Mouse (Mus musculus): ENCODE data around the gene Nt5c3b.

The Nt5c3b gene

DNA sequence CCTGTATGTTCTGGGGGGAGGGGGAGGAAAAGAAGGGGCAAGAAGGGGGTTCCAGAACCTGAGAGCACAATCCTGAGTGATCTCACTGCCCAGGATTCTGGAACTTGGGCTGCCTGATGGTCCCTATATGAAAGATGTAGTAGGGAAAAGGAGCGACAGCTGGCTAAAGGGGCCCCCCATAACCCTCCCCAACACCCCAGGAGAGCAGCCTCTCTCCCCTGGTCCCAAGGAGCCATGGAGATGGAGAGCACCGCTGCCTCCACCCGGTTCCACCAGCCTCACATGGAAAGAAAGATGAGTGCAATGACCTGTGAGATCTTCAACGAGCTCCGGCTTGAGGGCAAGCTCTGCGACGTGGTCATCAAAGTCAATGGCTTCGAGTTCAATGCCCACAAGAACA lies at the start of gene Nt5c3b, which contains the start of gene Klhl10:
Gene Nt5c3b (minus strand): TSS at position 12 of the 400 bp plus-strand sequence.
Gene Klhl10 (plus strand): TSS at position 121 of the 400 bp plus-strand sequence.
- in situ Hi-C loops (cut with MboI, MseI), result no loop called here

DNA sequence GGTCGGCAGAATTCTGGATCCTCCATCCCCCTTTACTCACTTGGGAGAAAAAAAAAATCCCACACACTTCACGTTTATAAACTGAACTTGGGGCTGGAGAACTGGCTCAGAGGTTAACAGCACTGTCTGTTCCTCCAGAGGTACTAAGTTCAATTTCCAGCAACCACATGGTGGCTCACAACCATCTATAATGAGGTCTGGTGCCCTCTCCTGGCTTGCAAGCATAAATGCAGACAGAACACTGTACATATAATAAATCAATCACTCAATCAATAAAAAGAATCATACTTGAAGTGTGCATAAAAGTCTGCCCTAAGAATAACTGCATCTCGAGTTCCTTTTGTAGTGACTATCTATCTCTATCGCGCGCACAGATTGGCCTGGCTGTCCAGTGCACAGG lies 49.3 kb upstream of the Nt5c3b start:
- in situ Hi-C loops (cut with MboI, MseI), result loop anchor here (10.0 kb wide), 2 partner anchors 384 to 1506 kb away; partner anchors contain the start of gene Gjd3

DNA sequence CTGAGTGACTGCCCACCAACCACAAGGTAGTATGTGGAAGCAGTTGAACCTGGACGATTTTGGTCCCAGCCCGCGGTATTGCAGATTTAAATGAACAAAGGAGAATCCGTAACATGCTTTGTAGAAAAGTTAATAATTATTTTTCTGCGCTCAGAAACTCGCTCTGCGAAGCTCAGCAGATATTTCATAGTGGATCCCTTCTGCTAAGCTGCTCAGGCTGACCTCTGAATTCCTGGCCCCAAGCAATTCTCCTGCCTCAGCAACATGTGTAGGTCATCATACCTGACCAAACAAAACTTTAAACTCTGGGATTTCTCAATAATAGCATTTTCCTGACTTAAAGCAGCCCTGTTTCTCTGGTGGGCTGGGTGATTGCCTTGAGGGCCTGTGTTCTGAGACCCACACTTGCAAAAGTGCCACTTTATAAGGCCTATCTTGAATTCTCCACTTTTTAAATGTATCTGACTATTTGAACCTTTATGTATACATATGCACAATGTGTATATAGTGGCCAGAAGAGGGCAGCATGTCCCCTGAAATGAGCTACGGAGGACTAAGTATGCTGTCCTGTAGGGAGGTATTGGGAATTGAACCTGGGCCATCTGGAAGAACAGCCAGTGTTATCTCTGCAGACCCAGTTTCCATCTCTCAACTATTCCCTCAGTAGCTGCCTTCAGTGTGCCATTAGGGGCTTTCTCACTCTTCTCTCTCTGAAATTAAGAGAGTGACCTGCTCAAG lies 44.4 kb upstream of the Nt5c3b start:
- in situ Hi-C loops (cut with MboI, MseI), result no loop called here

DNA sequence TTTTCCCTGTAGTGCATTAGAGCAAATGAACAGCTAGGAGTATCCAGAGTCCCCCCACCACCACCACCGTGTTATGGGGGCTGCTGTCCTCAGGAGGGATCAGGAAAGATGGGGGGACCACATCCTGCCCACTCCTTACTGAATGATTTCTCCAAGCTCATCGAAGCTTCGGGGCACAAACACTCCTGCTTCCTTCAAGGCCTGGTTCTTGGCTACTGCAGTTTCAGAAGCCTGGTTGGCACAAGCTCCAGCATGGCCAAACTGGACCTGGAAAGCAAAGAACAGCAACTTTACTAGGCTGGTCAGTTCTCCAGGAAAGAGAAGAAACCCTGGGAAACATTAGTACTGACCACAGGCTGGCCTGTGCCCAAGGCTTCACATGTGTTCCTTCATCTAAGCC lies 42.9 kb upstream of the Nt5c3b start:
- in situ Hi-C loops (cut with MboI, MseI), result no loop called here

DNA sequence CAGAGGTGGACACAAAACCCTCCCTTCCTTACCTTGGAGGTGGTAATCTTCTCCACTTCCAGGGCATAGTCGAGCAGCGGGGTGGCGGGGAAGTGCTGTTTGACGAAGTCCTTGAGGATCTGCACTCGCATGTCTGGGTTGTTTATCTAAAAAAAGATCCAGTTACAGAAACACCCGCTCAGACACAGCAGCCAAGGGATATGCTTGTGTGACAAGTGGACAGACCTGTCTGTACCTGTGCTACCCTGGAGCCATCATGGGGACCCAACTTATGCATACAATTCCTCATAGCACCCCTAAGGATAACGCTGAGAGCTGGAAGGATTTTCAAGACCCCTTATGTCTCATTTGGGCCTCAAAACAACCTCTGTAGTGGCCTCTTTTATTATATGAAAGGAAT lies 37.5 kb upstream of the Nt5c3b start:
- in situ Hi-C loops (cut with MboI, MseI), result loop anchor here (5.0 kb wide), 1 partner anchor 78 kb away; no protein-coding TSS in a partner anchor

DNA sequence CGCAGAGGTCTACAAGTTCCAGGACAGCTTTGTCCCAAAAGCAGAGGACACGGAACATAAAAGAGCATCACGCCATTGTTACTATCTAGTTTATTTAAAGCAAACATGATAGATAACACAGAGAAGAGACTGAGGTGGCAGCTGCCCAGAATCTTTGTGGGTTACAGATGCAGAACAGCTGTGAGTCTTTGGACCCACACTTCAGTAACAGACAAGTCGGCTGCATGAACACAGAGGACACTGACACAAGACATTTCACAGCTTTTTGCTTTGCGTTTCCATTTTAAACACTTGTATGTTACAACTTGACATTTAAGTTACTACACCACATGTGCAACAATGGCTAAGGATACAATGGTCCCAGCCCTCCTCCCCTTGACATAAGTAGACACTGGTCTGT lies 34.7 kb upstream of the Nt5c3b start:
- in situ Hi-C loops (cut with MboI, MseI), result loop anchor here (5.0 kb wide), 1 partner anchor 81 kb away; no protein-coding TSS in a partner anchor

DNA sequence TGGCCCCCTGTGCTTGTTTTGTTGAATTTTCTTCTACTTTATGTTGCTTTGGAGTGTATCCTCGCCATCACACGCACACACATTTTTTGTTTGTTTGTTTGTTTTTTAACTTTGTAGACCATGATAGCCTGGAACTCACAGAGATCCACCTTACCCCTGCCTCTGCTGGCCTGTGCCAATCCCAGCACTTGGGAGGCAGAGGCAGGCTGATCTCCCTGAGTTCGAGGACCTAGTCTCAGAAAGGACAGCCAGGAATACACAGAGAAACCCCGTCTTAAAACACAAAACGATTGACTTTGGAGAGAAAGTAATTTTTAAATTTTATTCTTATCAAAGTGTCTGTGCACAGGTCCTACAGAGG lies 31.3 kb upstream of the Nt5c3b start:
- in situ Hi-C loops (cut with MboI, MseI), result no loop called here

DNA sequence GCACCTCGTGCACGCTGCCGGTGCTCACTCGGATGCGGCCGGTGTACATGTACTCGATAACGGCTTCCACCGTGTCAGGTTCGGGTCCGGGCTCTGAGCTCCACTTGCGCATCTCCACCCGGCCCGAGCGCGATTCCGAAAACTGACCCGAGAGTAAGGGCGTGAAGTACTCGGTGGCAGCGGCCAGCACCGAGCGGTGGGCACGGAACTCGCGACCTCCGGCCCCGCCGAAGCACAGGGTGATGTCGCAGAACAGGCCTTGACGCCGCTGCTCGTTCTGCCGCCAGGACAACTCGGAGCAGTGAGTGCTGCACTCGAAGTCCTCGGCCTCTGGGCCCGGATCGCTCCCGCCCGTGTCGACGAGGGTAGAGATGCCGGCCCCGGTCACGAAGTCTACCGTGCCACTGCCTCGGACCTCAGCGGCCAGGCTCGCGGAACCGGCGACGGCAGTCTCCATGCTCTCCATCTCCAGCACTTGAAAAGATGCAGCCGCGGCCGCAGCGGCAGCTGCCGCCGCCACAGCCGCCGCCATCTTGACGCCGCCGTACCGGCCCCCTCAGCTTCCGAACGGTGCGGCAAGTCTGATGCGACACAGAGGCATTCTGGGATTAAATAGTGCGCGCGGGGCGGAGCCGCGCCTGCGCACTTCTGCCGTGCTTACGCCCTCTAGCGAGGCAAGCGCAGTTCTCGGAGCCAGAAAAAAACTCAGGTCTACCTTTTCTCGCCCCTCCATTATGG lies 30.8 kb upstream of the Nt5c3b start, which contains the start of gene Klhl11:
Gene Klhl11 (minus strand): TSS at position 545 of the 738 bp plus-strand sequence.
- in situ Hi-C loops (cut with MboI, MseI), result no loop called here

DNA sequence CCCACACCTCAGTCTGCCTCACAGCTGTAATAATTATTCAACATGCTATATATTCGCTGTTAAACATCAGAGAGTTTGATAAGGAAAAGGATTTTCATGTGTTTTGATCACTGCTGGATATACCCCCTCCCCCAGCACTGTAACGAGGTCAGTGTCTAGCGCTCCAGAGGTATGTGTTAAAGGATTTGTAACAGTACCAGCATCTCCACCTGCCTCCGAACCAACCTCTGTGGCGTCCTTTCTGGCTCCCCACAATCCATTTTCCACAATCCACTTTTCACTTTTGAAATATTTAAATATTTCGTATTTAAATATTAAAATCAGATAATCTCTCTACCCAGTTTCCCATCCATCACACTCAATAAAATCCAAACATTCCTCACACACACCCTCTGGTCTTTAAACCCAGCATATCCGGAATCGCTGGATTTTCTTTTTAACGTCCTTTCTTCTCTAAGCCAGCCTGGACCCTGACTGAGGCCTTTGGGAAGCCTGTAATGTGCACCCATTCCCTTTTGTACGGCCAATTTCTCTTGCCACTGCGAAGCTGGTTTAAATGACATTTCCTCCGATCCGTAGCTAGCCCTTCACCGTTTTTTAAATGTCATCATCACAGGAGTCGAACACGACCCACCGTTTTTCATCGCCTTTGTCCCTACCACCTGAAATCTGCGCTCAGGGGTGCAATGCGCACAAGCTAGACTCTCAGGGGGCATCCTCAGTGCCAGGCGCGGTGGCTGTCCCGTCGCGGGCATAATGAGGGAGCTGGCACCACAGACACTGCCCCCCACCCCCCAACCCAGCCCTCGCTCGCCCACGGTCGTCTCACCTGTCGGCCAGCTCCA lies 30.0 kb upstream of the Nt5c3b start:
- in situ Hi-C loops (cut with MboI, MseI), result no loop called here

DNA sequence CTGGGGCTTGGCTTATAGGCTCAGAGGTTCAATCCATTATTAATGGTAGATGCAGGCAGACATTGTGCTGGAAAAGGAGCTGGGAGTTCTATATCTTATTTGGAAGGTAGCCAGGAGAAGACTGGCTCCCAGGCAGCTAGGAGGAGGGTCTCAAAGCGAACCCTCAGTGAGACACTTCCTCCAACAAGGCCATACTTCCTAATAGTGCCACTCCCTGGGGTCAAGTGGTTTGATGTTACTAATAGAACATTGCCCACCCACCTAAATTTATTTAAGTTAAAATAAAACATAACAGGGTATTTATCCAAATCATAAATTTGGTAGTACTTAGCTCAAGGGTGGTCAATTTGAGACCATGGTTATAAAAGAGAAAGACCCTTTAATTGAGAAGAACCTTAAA lies 24.2 kb upstream of the Nt5c3b start:
- in situ Hi-C loops (cut with MboI, MseI), result no loop called here

DNA sequence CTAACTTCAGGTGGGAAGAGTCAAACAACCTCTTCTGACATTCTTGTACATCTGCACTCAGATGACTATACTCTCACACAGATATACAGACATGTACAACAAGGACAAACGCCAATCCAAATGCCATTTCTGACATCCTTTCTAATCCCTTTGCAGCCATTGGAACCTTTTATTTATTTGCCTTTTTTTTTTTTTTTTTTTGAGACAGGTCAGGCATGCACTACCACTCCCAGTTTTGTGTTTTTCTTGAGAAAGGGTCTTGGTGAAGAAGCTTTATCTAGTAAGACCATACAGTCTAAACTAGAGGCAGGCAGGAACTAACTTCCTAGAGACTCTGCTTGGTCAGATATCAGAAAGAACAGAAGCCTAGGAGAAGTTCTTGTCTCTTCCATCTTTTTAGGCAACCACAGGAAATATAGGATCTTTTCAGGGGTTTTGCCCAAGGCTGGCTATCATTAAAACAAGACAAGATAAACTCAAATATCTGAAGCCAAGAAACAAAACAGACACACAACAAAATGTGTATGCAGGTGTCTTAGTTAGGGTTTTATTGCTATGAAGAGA lies 23.7 kb upstream of the Nt5c3b start:
- in situ Hi-C loops (cut with MboI, MseI), result no loop called here

DNA sequence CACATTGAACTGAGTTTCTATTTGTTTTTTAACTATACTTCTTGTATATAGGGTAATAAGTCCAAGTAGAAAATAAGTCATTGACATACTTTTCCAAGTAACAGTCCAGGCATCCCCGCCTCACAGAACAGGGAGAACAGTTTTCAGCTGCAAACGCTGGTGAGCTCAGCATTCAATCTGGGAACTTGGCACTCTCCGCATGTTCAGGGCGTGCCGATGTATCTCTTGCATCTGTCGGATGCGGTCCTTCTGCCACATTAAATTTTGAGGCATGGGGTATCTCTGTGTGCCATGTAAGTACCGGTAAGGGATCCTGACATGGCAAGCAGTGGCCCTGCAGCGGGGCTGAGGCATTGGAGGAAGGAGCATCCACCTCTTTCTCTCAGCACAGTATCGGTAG lies 21.1 kb upstream of the Nt5c3b start:
- in situ Hi-C loops (cut with MboI, MseI), result no loop called here

DNA sequence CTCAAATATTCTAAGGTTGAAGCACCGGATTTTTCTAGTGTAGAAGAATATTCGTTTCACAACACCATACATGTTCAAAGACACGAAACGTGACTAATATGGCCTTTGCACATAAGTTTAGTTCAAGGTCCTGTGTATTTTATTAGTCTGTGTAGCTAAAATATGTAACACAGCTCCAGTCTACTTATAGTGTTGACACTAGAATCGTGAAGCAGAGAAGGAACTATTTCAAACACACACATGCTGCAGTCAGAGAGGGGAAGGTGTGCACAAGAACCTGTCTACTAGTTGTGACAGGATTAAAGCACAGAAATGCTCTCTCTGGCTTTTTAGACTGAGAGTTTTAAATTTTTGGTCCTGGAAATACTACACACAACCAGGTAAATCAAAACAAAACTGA lies 16.1 kb upstream of the Nt5c3b start:
- in situ Hi-C loops (cut with MboI, MseI), result no loop called here

DNA sequence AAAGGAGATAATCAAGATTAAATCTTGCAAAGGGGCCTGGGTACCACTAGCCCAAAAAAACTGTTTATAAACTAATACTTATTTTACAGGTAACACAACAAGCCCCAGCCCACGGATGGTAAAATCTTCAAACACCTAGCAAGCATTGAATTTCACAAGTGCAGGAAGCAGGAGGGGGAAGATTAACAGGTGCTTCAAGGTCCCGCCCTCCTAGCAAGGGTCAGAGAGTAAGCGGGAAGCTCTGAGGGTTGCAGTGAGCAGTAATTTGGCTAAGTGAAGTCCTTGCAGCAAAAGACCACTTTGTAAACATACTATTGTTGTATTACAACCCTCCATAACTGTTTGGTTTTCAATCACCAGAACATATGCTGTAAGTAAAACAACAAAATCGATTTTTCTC lies 15.6 kb upstream of the Nt5c3b start:
- in situ Hi-C loops (cut with MboI, MseI), result no loop called here

DNA sequence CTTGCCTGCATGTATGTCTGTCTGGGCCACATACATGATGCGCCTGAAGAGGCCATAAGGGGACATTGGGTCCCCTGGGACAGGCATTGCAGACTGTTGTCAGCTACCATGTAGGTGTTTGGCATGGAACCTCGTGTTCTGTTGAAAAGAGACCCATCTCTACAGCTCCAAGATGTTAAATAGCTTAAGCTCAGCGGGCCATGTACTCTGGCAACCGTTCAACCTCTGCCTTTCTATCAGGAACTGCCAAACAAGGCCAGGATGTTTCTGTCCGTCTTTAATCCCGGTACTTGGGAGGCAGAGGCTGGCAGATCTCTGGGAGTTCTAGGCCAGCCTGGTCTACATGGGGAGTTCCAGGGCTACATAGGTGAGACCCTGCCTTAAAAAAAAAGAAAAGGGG lies 1.0 kb upstream of the Nt5c3b start:
- in situ Hi-C loops (cut with MboI, MseI), result no loop called here

DNA sequence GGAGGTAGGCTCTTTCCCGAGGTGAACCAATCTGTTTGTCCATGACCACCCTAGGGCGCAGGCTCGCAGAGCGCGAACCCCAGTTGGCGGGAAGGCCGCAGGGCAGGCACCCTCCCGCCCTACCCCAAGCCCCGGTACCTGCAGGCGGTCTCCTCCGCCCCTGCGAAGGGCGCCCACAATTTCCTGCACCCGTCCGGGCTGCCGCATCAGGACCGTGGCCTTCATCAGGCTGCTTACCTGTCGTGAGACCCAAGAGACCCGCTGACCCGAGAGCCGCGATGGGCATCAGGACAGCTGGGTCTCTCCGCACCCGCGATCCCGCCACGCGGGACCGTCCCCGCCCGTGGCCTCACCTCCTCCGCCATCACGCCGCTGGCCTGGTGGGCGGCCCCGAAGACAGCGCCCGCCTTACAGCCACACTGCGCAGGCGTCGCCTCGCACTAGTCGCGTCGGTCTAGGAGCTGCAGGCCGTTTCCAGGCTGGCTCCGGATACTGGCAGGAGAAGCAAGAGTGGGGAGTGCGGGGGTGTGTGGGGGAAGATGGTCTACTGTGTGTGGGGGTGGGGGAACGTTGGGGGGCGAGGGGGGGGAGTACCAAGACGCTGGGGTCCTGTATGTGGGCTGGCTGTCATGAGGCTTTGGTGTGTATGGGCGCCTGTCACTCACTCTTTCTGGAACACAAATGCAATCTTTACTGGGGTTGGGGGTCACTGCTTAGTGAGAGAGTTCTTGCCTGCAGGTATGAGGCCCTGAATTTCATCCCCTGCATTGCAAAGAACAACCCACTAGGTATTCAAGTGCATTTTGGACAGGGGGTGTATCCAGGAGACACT lies 701 bp downstream of the Nt5c3b start:
- in situ Hi-C loops (cut with MboI, MseI), result no loop called here

DNA sequence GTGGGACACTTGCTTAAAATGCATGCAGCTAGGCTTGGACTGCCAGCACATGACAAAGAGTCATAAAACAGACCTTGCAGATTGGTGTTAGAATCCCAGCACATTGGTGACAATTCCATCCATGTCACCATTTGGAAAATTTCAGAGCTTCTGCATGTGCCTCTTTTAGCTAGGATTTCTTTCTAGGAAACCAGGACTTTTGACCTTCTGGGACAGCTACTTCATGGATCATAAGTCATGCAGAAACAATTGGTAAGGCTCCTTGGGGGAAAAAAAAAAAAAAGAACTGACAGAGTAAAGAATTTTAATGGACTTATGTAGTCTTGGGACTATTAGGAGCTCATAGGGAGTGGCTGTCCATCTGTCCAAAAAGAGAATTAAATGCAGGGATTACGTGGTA lies 3.7 kb downstream of the Nt5c3b start:
- in situ Hi-C loops (cut with MboI, MseI), result no loop called here

DNA sequence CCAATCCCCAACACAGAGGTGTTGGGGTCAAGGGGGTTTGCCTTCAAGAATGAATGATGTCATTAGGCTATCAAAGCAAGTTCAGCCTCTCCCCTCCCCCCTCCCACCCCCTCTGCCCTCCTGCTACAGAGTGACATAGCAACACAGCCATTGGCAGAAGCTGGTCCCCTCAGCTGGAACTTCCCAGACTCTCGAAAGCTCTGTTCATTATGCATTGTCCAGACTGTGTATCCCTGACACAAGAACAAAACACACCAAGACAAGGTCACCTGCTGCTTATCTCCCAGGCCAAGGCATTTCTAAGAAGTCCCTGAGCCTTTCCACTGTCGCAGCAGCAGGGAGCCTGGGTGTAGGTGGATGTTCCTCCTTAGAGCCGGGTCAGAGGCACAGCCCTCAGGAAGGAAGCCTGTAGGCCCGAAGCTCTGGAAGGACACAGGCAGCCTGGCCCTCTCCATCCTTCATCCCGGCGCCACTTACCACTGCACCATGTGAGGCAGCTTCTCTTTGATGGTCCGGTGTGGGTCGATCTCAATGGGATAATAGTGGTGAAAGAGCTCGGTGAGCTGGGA lies 5.8 kb downstream of the Nt5c3b start:
- in situ Hi-C loops (cut with MboI, MseI), result no loop called here

DNA sequence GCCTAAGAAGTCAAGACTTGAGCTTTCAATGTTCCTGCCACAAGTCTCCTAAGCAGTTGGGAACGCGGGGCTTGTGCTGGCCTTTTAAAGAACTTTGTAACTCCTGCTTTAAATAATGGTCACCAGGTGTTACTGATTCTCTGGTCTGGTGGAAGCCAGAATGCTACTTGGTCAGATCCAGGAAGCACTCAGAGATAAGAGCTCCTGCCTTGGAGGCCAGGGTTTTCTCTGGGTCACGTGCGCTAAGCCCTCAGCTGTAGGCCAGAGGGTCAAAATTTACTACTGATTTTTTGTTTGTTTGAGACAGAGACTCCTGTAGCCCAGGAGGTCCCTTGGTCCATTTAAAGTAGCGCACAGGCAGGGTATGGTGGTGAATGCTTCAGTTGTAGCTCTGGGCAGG lies 9.6 kb downstream of the Nt5c3b start:
- in situ Hi-C loops (cut with MboI, MseI), result no loop called here

DNA sequence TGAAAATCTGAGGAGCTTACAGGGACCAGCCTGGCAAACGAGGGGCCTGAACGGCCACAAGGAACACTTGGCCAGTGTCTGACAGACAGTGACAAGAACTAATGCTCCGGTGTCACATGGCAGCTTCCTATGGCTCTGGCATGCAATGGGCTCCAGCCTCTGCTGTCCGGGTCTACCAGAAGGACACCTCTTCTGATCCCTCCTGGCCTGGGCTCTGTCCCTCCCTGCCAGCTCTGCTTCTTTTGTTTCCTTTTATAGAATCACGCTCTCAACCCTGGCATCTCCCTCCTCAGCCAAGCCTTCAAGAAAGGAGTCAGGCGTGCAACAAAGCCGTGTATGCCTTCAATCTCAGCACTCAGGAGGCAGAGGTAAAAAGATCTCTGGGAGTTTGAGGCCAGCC lies 11.6 kb downstream of the Nt5c3b start:
- in situ Hi-C loops (cut with MboI, MseI), result no loop called here

Data from regulatory T cell (primary cell).